In genomic region chr2:129245618-129246017, GRCm38 (mm10) we compare ENCODE assay signal across 14 mouse cellular contexts. TPM values are rescaled to one million over a fixed set of nuclear protein-coding genes. Genes with fewer than 3 reads are reported as not detected.
DNase-seq lines count a peak whose midpoint lies in the region; ATAC-seq and TF ChIP-seq lines count a peak whose summit lies in the region.
"Had no signal": no experiment of that assay in that cellular context is flagged by ENCODE, and none has a peak within 500 bp of the region (broad histone marks: within the 10 kb centered on the region; RNA-seq: fewer than 3 reads in every experiment).

No protein-coding gene starts in this region.

- peak; percentile 18; the same call in 1 of the 2 replicates for ATAC-seq in heart, embryonic 13.5 days (ENCODE audit: extremely low read depth, insufficient number of reproducible peaks, low FRiP score, low TSS enrichment)
- peak; percentile 22; the same call in 1 of the 2 replicates for ATAC-seq in heart, postnatal 0 days (ENCODE audit: insufficient read depth, low read depth)
- ATAC-seq: forebrain, postnatal 0 days; midbrain, embryonic 15.5 days had no signal

- no peak for TF ChIP-seq EP300 in heart, postnatal 0 days (IDR thresholded peaks at IDR 0.05; ENCODE audit: low read depth)

- H3K27me3 ChIP-seq in heart, embryonic 13.5 days (replicated peaks), result no peaks in the 10 kb centered on the region
- H3K27me3 ChIP-seq in heart, postnatal 0 days (ENCODE audit: control insufficient read depth, insufficient read depth, low read length), result no peaks in the 10 kb centered on the region
- H3K27me3 ChIP-seq: limb, embryonic 13.5 days; midbrain, embryonic 15.5 days had no signal

- no peaks in the 10 kb centered on the region for H3K36me3 ChIP-seq in heart, embryonic 13.5 days
- no peaks in the 10 kb centered on the region for H3K36me3 ChIP-seq in heart, postnatal 0 days (replicated peaks; ENCODE audit: control insufficient read depth, insufficient read depth, low read length)
- H3K36me3 ChIP-seq: hindbrain, embryonic 10.5 days; limb, embryonic 13.5 days; midbrain, embryonic 15.5 days had no signal

- H3K4me3 ChIP-seq in heart, embryonic 13.5 days, result no peak overlapping the region
- no peak overlapping the region for H3K4me3 ChIP-seq in heart, postnatal 0 days (ENCODE audit: low read depth, low read length)
- H3K4me3 ChIP-seq: hindbrain, embryonic 10.5 days; limb, embryonic 13.5 days; midbrain, embryonic 15.5 days had no signal

- 21% methylated on average over 5 of the region's 5 CpGs for WGBS in heart, embryonic 13.5 days
- WGBS in heart, postnatal 0 days, result 19% methylated on average over 5 of the region's 5 CpGs

- no peaks in the 10 kb centered on the region for H3K9me3 ChIP-seq in heart, embryonic 13.5 days
- H3K9me3 ChIP-seq in heart, postnatal 0 days (replicated peaks; ENCODE audit: control insufficient read depth, low read length), result no peaks in the 10 kb centered on the region
- H3K9me3 ChIP-seq: hindbrain, embryonic 10.5 days; midbrain, embryonic 15.5 days had no signal

- no peak for TF ChIP-seq CTCF in heart, postnatal 0 days (IDR thresholded peaks at IDR 0.05; ENCODE audit: low read depth)

- H3K27ac ChIP-seq in heart, embryonic 13.5 days (replicated peaks), result 0 out of 2 replicates have a peak overlapping the region, but pooled peaks have one; percentile 21
- H3K27ac ChIP-seq in heart, postnatal 0 days (ENCODE audit: low read depth), result no peak overlapping the region
- H3K27ac ChIP-seq: hindbrain, embryonic 10.5 days; limb, embryonic 13.5 days; midbrain, embryonic 15.5 days had no signal

- H3K9ac ChIP-seq in heart, embryonic 13.5 days, result no peak overlapping the region
- no peak overlapping the region for H3K9ac ChIP-seq in heart, postnatal 0 days (replicated peaks; ENCODE audit: low read depth, low read length)
- H3K9ac ChIP-seq: forebrain, postnatal 0 days; limb, embryonic 13.5 days; midbrain, embryonic 15.5 days had no signal

- no peak for DNase-seq in heart, adult 9 months (ENCODE audit: low spot score in 2 of 2)
- peak; percentile 90 for DNase-seq in ES-CJ7 (ENCODE audit: low read depth, low spot score)
- peak; percentile 51 for DNase-seq in heart, postnatal 0 days (ENCODE audit: low spot score)
- peak; percentile 63 for DNase-seq in kidney, postnatal 14 days
- no peak for DNase-seq in c-Kit-positive CD71-positive TER-119-positive erythroid progenitor cells, embryonic 14.5 days (ENCODE audit: low spot score)
- no peak for DNase-seq in adrenal gland, adult (ENCODE audit: inconsistent age in 2 of 2, low spot score in 1 of 2)
- no peak for DNase-seq in spleen, postnatal 36 days (ENCODE audit: low spot score in 2 of 2)
- DNase-seq: cerebellum, postnatal 25 days; forebrain, postnatal 0 days; thymus, adult 18-20 months had no signal

- peak overlapping the region; percentile 14 for H3K4me2 ChIP-seq in heart, embryonic 13.5 days
- H3K4me2 ChIP-seq in heart, postnatal 0 days (ENCODE audit: low read depth, low read length), result no peak overlapping the region
- H3K4me2 ChIP-seq: limb, embryonic 13.5 days; midbrain, embryonic 15.5 days had no signal

- H3K4me1 ChIP-seq in heart, embryonic 13.5 days, result peaks cover 61% of the 10 kb centered on the region
- 0 out of 2 replicates have a peak, but pooled peaks cover 15% of the 10 kb centered on the region for H3K4me1 ChIP-seq in heart, postnatal 0 days (ENCODE audit: control insufficient read depth, insufficient read depth)
- H3K4me1 ChIP-seq: midbrain, embryonic 15.5 days had no signal

RNA-seq across cellular contexts. Expression of gene Slc20a1, which starts 47.1 kb away (rescaled TPM):
- 24.9 and 29.9 TPM in 2 replicates for polyA plus RNA-seq in heart, embryonic 13.5 days (2015; fragmentation: Nextera tagmentation; extraction: Ambion mirVana)
- 37.1 and 46.8 TPM in 2 replicates for total RNA-seq in heart, postnatal 0 days (2014; rRNA removed; ENCODE audit: low replicate concordance)
- 7.0 and 8.7 TPM in 2 replicates for polyA plus RNA-seq in heart, postnatal 0 days (2015; fragmentation: Nextera tagmentation; extraction: Ambion mirVana)

RNA-seq across cellular contexts. Expression of gene Ckap2l, which starts 51.4 kb away (rescaled TPM):
- 40.0 and 40.4 TPM in 2 replicates for polyA plus RNA-seq in heart, embryonic 13.5 days (2015; fragmentation: Nextera tagmentation; extraction: Ambion mirVana)
- 16.2 and 28.9 TPM in 2 replicates for total RNA-seq in heart, postnatal 0 days (2014; rRNA removed; ENCODE audit: low replicate concordance)
- 12.3 and 12.6 TPM in 2 replicates for polyA plus RNA-seq in heart, postnatal 0 days (2015; fragmentation: Nextera tagmentation; extraction: Ambion mirVana)

Comparison
In these comparisons a context has a peak if more than half of its experiments do, and no peak if none do; other contexts are left out.
1. DNase-seq: peak in ES-CJ7 (single experiment), heart, postnatal 0 days (single experiment) and kidney, postnatal 14 days (single experiment); none in heart, adult 9 months (0 of 2), c-Kit-positive CD71-positive TER-119-positive erythroid progenitor cells, embryonic 14.5 days (single experiment), adrenal gland, adult (0 of 2) and spleen, postnatal 36 days (0 of 2).